Mouse (Mus musculus): ENCODE measurements around the gene Piwil4.
"Not testable (repeated sequence)": the region's sequence is repeated elsewhere in the genome, so short reads cannot be mapped to it uniquely, and the experiment has no call there.

Gene Piwil4

GRCm38 (mm10) chr9:14673109-14673508 is 67.4 kb downstream of the Piwil4 start:
- in situ Hi-C loops (cut with MboI, MseI): no loop called here

GRCm38 (mm10) chr9:14671965-14672364 is 68.6 kb downstream of the Piwil4 start:
- in situ Hi-C loops (cut with MboI, MseI): not testable (repeated sequence)

- in situ Hi-C loops (cut with MboI, MseI): no loop called here
These were observed 72.2 kb downstream of the Piwil4 start for GRCm38 (mm10) chr9:14668382-14668781.

- in situ Hi-C loops (cut with MboI, MseI): no loop called here
These were observed 74.5 kb downstream of the Piwil4 start for GRCm38 (mm10) chr9:14666071-14666470.

- in situ Hi-C loops (cut with MboI, MseI): no loop called here
These were observed 76.9 kb downstream of the Piwil4 start for GRCm38 (mm10) chr9:14663591-14663990.

- in situ Hi-C loops (cut with MboI, MseI): no loop called here
These were observed 77.7 kb downstream of the Piwil4 start for GRCm38 (mm10) chr9:14662876-14663275.

GRCm38 (mm10) chr9:14662138-14662537 is 78.4 kb downstream of the Piwil4 start:
- in situ Hi-C loops (cut with MboI, MseI): no loop called here

- in situ Hi-C loops (cut with MboI, MseI): no loop called here
These were observed 82.6 kb downstream of the Piwil4 start for GRCm38 (mm10) chr9:14657926-14658325.

GRCm38 (mm10) chr9:14654010-14654409 is 86.5 kb downstream of the Piwil4 start:
- in situ Hi-C loops (cut with MboI, MseI): no loop called here

- in situ Hi-C loops (cut with MboI, MseI): no loop called here
These were observed 87.8 kb downstream of the Piwil4 start for GRCm38 (mm10) chr9:14652761-14653160.

- in situ Hi-C loops (cut with MboI, MseI): no loop called here
These were observed 92.7 kb downstream of the Piwil4 start for GRCm38 (mm10) chr9:14647849-14648248.

GRCm38 (mm10) chr9:14646641-14647040 is 93.9 kb downstream of the Piwil4 start:
- in situ Hi-C loops (cut with MboI, MseI): no loop called here

All from regulatory T cell (primary cell).